Mouse (Mus musculus) hindbrain, embryonic 14.5 days (tissue): ENCODE measurements around the gene Mrps27. TPM values are rescaled to one million over a fixed set of nuclear protein-coding genes. Genes with fewer than 3 reads are reported as not detected.

Source experiments
- ATAC-seq: fragments of 200-750 bp; cut with Nextera tagmentation; 2 replicates; pipeline ENCODE4 v1.8.0; 2017; ENCODE audit warnings: moderate number of reproducible peaks, mild to moderate bottlenecking, moderate TSS enrichment, moderate library complexity; ENCODE audit not compliant: low FRiP score
- DNase-seq: peaks from one replicate; pipeline ENCODE4 v3.0.0-alpha.2; 2015; ENCODE audit warnings: low spot score
- H3K27ac ChIP-seq: fragments of 300-500 bp; sonication (generic); 2 replicates; pipeline ENCODE4 v1.5.1; 2014; ENCODE audit warnings: mild to moderate bottlenecking, moderate library complexity
- H3K27me3 ChIP-seq: fragments of 300-500 bp; sonication (generic); 2 replicates; pipeline ENCODE4 v1.6.1; 2014; ENCODE audit warnings: mild to moderate bottlenecking, low read length, mixed read lengths; ENCODE audit not compliant: control insufficient read depth, insufficient read depth
- H3K36me3 ChIP-seq: fragments of 300-500 bp; sonication (generic); replicated peaks from 2 replicates; pipeline ENCODE4 v1.6.1; 2014; ENCODE audit not compliant: control insufficient read depth, insufficient read depth
- H3K4me1 ChIP-seq: fragments of 300-500 bp; sonication (generic); replicated peaks from 2 replicates; pipeline ENCODE4 v1.6.1; 2014; ENCODE audit warnings: antibody characterized with exemption, low read length, mixed read lengths; ENCODE audit not compliant: control insufficient read depth, insufficient read depth
- H3K4me2 ChIP-seq: fragments of 300-500 bp; sonication (generic); replicated peaks from 2 replicates; pipeline ENCODE4 v1.6.1; 2014; ENCODE audit warnings: mild to moderate bottlenecking, moderate library complexity
- H3K4me3 ChIP-seq: fragments of 300-500 bp; sonication (generic); replicated peaks from 2 replicates; pipeline ENCODE4 v1.5.1; 2014; ENCODE audit warnings: mild to moderate bottlenecking, low read length
- H3K9ac ChIP-seq: fragments of 300-500 bp; sonication (generic); 2 replicates; pipeline ENCODE4 v1.6.1; 2014
- H3K9me3 ChIP-seq: fragments of 300-500 bp; sonication (generic); 2 replicates; pipeline ENCODE4 v1.6.1; 2016; ENCODE audit warnings: low read length; ENCODE audit not compliant: control insufficient read depth
- WGBS: fragments of 180-500 bp; shearing (Covaris S2); extraction: QIAGEN DNeasy Blood & Tissue Kit; methylation state at CpG from one replicate; pipeline ENCODE4 v1.1.7; 2014; 5-methylcytosine and 5-hydroxymethylcytosine counted together
- polyA plus RNA-seq: library from polyadenylated mRNA; unstranded; fragments of >200 nt; fragmentation: Nextera tagmentation; extraction: Ambion mirVana; gene quantifications from 2 replicates; pipeline ENCODE4 v1.2.1, GENCODE M21; 2014

Mrps27 gene
- polyA plus RNA-seq, 1 experiment from 2014 or later, result 40.0 TPM

DNA sequence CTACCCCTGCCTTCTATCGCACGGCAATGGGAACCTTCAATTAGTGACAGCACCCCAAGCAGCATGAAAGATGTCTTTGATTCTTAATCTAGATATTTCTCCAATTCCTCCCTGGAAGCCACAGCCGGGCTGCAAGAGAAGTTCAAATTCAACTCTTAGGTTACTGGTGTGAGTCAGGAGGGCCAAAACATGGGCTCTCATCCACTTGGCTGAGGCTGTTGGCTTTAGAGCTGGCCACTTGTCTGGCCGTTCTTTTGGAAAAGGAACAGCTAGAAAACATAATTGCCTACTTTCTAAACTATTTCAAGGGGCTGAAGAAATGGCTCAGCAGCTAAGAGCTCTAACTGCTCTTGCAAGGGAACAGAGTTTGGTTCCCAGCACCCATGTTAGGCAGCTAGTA lies 120.0 kb downstream of the Mrps27 start:
- peaks cover 22% of the 10 kb centered on the region for H3K36me3 ChIP-seq
- DNase-seq, result no peak
- H3K4me1 ChIP-seq, result peaks cover 25% of the 10 kb centered on the region
- H3K27ac ChIP-seq, result no peak overlapping the region
- no peak for ATAC-seq
- no peak overlapping the region for H3K9ac ChIP-seq
- H3K9me3 ChIP-seq, result no peaks in the 10 kb centered on the region
- WGBS, result 73% methylated on average over 4 of the region's 4 CpGs
- H3K4me2 ChIP-seq, result no peak overlapping the region
- H3K27me3 ChIP-seq, result no peaks in the 10 kb centered on the region
- no peak overlapping the region for H3K4me3 ChIP-seq

Other genes starting within 250 kb of the Mrps27 start
- 0.78 and 1.3 TPM in 2 replicates for gene Zfp366, start 160.0 kb upstream of the Mrps27 start, polyA plus RNA-seq
- gene Ptcd2, start 81 bp upstream of the Mrps27 start, polyA plus RNA-seq, result 58.0 and 58.5 TPM in 2 replicates
- gene Map1b, start 171.8 kb downstream of the Mrps27 start, polyA plus RNA-seq, result 2,185 and 2,283 TPM in 2 replicates